Mouse (Mus musculus) brown adipose tissue, adult 24 weeks (tissue): ENCODE data around the gene Lrrc25. TPM values are rescaled to one million over a fixed set of nuclear protein-coding genes. Genes with fewer than 3 reads are reported as not detected.

Source experiments
- H3K27ac ChIP-seq: fragments of 200-500 bp; replicated peaks from 2 replicates; pipeline ENCODE4 v1.5.1; 2012; ENCODE audit warnings: low read depth, mild to moderate bottlenecking, low read length
- H3K4me1 ChIP-seq: fragments of 200-500 bp; 2 replicates; pipeline ENCODE4 v1.6.1; 2012; ENCODE audit warnings: low read length, mixed read lengths; ENCODE audit not compliant: control insufficient read depth, insufficient read depth, insufficient read length
- H3K4me3 ChIP-seq: fragments of 200-500 bp; 2 replicates; pipeline ENCODE4 v1.5.1; 2012; ENCODE audit warnings: low read depth, mild to moderate bottlenecking, low read length, moderate library complexity; ENCODE audit not compliant: insufficient read depth
- polyA plus RNA-seq: library from polyadenylated mRNA; stranded (reverse); fragments of >200 nt; gene quantifications from 2 replicates; pipeline ENCODE4 v1.2.4, GENCODE M21; 2012; ENCODE audit not compliant: missing spikeins, insufficient read depth, insufficient read length

Gene Lrrc25
- polyA plus RNA-seq, 1 experiment: 2.0 TPM

DNA sequence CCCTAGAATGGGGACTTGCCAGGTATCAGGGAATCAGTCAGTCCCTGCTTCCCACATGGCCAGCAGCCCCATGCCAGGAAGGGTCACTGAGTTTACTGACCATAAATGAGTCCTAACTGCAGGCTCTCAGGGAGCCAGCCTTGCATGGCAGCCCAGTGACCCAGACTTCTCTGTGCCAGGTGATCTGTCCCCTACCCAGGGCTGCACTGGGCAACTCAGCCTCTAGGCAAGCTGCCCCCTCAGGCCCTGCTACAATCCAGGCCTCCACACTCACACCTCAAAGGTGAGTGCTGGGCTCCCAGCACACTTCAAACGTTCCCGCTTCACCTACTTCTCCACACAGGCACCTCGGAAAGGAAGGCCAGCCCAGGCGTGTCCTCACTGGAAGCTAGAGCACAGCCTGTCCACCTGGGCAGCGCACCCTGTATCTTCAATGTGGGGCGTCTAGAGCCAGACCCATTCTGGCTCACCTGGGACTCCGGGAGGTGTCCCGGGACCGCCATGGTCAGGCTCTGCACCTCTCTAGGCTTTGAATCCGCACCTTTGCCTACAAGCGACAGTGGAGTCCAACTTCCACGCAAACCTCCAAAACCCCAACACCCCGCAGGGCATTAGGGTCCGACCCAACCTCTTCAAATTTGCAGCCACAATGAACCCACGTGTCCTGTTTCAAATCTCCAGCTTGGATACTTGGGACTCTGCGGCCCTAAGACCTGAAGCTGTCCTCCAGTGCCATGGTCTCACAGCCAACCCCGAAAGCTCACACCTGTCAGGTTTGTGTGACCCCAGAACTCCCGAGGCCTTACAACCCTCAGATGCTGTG is 9.0 kb upstream of the Lrrc25 start:
- H3K27ac ChIP-seq: no peak overlapping the region
- H3K4me3 ChIP-seq: peak overlapping the region; percentile 95
- peaks cover 3% of the 10 kb centered on the region; the same call in 1 of the 2 replicates for H3K4me1 ChIP-seq

DNA sequence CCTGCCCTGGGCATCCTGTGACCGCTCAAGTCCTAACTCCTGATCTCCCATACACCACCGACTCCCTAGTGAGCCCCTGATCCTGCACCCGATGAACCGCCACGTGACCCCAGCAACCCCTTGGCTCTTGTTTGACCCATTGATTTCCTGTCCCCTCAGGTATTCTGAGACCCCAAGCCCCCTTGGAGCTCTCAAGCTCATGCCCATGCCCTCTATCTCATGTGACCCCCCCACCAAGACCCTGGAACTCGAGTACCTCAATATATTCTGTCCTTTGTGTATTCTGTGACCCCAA is 8.4 kb upstream of the Lrrc25 start:
- H3K4me1 ChIP-seq: peaks cover 3% of the 10 kb centered on the region; the same call in 1 of the 2 replicates
- H3K4me3 ChIP-seq: peak overlapping the region; percentile 95
- H3K27ac ChIP-seq: peak overlapping the region; percentile 69; the same call in 1 of the 2 replicates

DNA sequence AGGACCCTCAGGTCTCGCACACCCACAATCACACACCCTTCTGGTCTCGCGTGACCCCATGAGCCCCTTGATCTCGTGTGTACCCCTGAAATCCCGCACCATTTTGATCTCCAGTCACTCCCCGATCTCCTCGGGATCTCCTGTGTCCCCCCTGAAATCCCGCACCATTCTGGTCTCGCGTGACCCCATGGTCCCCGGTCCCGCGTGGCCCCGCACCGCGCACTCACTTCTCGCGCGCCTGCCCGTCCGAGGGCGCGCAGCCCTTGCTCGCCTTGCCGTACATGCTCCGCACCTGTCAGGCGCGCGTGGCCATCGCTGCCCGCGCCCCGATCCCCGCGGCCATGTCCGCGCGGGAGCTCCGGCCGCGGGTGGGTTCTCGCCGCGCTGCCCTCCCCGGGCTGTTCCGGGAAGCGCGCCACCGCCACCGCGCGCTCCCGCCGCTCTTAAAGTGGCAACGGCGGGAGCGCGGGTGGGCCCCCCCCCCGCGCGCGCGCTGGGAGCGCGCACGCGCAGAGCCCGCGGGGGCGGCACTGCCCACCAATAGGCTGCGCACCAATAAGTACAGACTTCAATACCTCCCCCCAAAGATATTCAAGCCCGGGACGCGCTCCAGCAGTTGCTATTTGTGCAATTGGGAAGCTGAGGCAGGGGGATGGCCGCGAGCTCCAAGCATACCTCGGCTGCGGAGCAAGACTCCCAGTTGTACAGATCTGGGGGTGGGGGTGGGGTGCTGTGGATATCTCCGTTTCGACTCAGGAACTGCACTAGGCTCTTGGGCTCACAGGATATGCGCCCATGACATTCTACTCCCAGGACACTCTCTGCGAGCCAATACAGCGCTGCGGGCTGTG is 7.8 kb upstream of the Lrrc25 start:
- Histone ChIP-seq H3K4me1 (peaks cover 3% of the 10 kb centered on the region; the same call in 1 of the 2 replicates), H3K4me3 (peak overlapping the region; percentile 95), H3K27ac (peak overlapping the region; percentile 69)

DNA sequence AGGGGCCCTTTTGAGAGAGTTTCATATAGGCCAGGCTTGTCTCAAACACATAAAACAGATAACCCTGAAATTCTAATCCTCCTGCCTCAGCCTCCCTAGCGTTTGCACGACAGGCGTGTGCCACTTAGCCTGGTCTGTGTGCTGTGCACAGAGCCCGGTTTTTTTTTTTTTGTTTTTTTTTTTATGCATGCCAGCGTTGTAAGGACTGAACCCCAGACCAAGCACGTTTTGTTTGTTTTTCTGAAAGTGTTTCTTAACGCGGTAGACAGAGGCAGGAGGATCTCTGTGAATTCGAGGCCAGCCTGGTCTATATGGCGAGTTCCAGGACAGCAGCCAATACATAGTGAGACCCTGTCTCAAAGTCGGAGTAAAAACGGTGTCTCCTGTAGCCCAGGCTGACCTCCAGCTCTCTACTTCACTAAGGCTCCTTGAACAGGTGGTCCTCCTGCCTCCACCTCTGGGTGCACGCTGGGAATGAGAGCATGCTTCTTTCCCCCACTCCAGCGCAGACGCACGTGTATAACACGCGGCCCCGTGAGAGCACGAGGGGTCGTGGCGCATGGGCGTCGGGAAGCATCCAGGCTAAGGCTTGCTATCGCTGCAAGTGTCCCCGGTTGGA is 7.1 kb upstream of the Lrrc25 start, which contains the start of gene Ssbp4:
Gene Ssbp4 (minus strand): TSS at position 124 of the 619 bp plus-strand sequence.
- peaks cover 3% of the 10 kb centered on the region; the same call in 1 of the 2 replicates for H3K4me1 ChIP-seq
- peak within 1 kb of the TSS; percentile 88 for H3K27ac ChIP-seq
- peak within 1 kb of the TSS; percentile 95 for H3K4me3 ChIP-seq

GRCm38 (mm10) chr8:70609368-70609848 is 6.5 kb upstream of the Lrrc25 start:
- peaks cover 3% of the 10 kb centered on the region; the same call in 1 of the 2 replicates for H3K4me1 ChIP-seq
- peak overlapping the region; percentile 95 for H3K4me3 ChIP-seq
- H3K27ac ChIP-seq: peak overlapping the region; percentile 88

GRCm38 (mm10) chr8:70609849-70610795 is 5.8 kb upstream of the Lrrc25 start:
- Histone ChIP-seq H3K27ac (peak overlapping the region; percentile 91), H3K4me3 (peak overlapping the region; percentile 65), H3K4me1 (peaks cover 3% of the 10 kb centered on the region; the same call in 1 of the 2 replicates)

- Histone ChIP-seq H3K27ac (peak overlapping the region; percentile 91), H3K4me1 (peaks cover 3% of the 10 kb centered on the region; the same call in 1 of the 2 replicates), H3K4me3 (peak overlapping the region; percentile 56)
These were observed 4.9 kb upstream of the Lrrc25 start for GRCm38 (mm10) chr8:70610796-70611771.

DNA sequence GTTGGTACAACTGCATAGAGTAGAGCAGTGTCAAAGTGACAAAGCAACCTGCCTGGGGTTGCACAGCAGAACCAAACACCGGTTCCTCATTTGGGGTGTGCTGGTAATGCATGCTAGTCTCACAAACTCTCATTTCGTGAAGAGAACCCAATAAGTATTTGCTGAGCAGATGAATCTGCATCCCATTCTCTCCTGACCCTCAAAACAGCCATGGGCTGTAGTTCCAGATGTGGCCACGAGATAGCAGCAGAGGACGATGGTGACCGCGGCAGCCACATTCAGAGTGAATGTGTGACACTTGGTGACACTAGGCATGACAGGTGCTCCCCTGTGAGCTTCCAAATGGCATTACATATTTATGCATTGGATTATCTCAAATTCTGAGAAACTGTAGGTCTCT is 4.1 kb upstream of the Lrrc25 start:
- Histone ChIP-seq H3K27ac (peak overlapping the region; percentile 75), H3K4me3 (peak overlapping the region; percentile 56), H3K4me1 (peaks cover 3% of the 10 kb centered on the region; the same call in 1 of the 2 replicates)

- H3K4me1 ChIP-seq: peaks cover 3% of the 10 kb centered on the region; the same call in 1 of the 2 replicates
- H3K4me3 ChIP-seq: no peak overlapping the region
- no peak overlapping the region for H3K27ac ChIP-seq
These were observed 2.2 kb upstream of the Lrrc25 start for GRCm38 (mm10) chr8:70613763-70614162.

- peak overlapping the region; percentile 43 for H3K27ac ChIP-seq
- H3K4me1 ChIP-seq: no peaks in the 10 kb centered on the region; the same call in 1 of the 2 replicates
- no peak overlapping the region for H3K4me3 ChIP-seq
These were observed 1.5 kb upstream of the Lrrc25 start for GRCm38 (mm10) chr8:70614469-70614868.

DNA sequence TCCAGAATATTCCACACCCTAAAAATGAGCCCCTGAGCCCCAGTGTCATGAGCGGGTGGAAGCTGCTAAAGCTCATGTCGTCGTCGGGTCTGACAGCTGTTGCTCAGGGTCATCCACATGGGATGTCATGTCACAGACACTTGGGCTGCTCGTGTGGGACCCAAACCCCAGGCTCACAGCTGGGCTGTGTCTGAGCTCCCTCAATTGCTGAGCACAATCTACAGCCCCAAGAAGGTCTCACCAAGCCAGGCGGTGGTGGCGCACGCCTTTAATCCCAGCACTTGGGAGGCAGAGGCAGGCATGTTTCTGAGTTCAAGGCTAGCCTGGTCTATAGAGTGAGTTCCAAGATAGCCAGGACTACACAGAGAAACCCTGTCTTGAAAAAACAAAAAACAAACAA is 674 bp upstream of the Lrrc25 start:
- H3K4me1 ChIP-seq: no peaks in the 10 kb centered on the region; the same call in 1 of the 2 replicates
- H3K27ac ChIP-seq: peak overlapping the region; percentile 43; the same call in 1 of the 2 replicates
- no peak overlapping the region for H3K4me3 ChIP-seq

DNA sequence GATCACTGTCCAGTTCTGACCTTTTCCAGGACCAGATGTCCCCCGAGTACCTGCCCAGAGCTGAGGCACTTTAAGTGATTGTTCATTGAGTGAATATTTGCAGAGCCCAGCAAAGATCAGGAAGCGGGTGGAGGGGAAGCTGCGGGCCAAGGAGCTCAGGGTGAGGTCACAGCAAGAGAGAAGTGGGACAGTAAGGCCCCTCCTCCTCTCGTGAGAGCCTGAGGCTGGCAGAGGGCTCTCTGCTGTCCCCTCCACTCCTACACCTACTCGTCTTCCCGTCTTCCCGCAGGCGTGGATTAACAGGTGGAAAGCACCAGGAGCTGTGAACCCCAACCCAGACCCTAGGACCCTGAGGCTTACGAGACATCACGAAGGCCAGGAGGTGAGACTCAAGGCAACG is 690 bp downstream of the Lrrc25 start:
- H3K4me1 ChIP-seq: no peaks in the 10 kb centered on the region
- H3K27ac ChIP-seq: peak overlapping the region; percentile 86
- H3K4me3 ChIP-seq: peak overlapping the region; percentile 59

GRCm38 (mm10) chr8:70617985-70618384 is 2.0 kb downstream of the Lrrc25 start:
- Histone ChIP-seq H3K27ac (peak overlapping the region; percentile 86), H3K4me1 (no peaks in the 10 kb centered on the region), H3K4me3 (peak overlapping the region; percentile 59)
